Mouse (Mus musculus) liver, adult 2 months (tissue): ENCODE measurements at regions not wholly inside any gene's neighbourhood (a gene's known extent, or its start where the extent isn't known, plus 50 kb on each side); places are given as distances from the start of the nearest gene placed in this dataset.

Experiments used
- DNase-seq: peaks from one replicate; pipeline ENCODE4 v3.0.0-alpha.2; 2011; ENCODE audit warnings: low read depth, low spot score; ENCODE audit errors: extremely low read depth
- H3K27ac ChIP-seq: fragments of 200-500 bp; replicated peaks from 2 replicates; pipeline ENCODE4 v1.5.1; 2012; ENCODE audit warnings: low read depth, mild to moderate bottlenecking, control low read depth, inconsistent platforms, low read length; ENCODE audit not compliant: insufficient read depth
- H3K27me3 ChIP-seq: fragments of 200-500 bp; 2 replicates; pipeline ENCODE4 v1.6.1; 2012; ENCODE audit warnings: mild to moderate bottlenecking, moderate library complexity, low read length, inconsistent platforms; ENCODE audit not compliant: control insufficient read depth, insufficient read depth
- H3K36me3 ChIP-seq: fragments of 200-500 bp; 2 replicates; pipeline ENCODE4 v1.6.1; 2012; ENCODE audit warnings: low read length, inconsistent platforms; ENCODE audit not compliant: control insufficient read depth, insufficient read depth
- H3K4me1 ChIP-seq: fragments of 200-500 bp; 2 replicates; pipeline ENCODE4 v1.6.1; 2011; ENCODE audit warnings: low read length; ENCODE audit not compliant: control insufficient read depth, insufficient read depth
- H3K4me3 ChIP-seq: fragments of 200-500 bp; 2 replicates; pipeline ENCODE4 v1.5.1; 2011; ENCODE audit warnings: low read depth, mild to moderate bottlenecking, control low read depth, low read length, moderate library complexity; ENCODE audit not compliant: insufficient read depth
- H3K79me2 ChIP-seq: fragments of 200-500 bp; 2 replicates; pipeline ENCODE4 v1.6.1; 2012; ENCODE audit warnings: inconsistent platforms, mild to moderate bottlenecking, low read length, moderate library complexity; ENCODE audit not compliant: control insufficient read depth, insufficient read depth
- H3K9ac ChIP-seq: fragments of 200-500 bp; 2 replicates; pipeline ENCODE4 v1.6.1; 2012; ENCODE audit warnings: low read depth, mild to moderate bottlenecking, control low read depth, inconsistent platforms, low read length
- CTCF ChIP-seq: fragments of 200-500 bp; IDR thresholded peaks from 2 replicates; pipeline ENCODE4 v1.5.1; 2011; ENCODE audit warnings: low read depth, low read length, control low read depth
- POLR2A ChIP-seq: fragments of 200-500 bp; IDR thresholded peaks from 2 replicates; pipeline ENCODE4 v1.6.1; 2011; ENCODE audit warnings: low read length, control low read depth; ENCODE audit not compliant: insufficient read depth; ENCODE audit errors: extremely low read depth
- whole genome bisulfite sequencing: fragments of 180-500 bp; shearing (Covaris S2); methylation state at CpG from one replicate; pipeline ENCODE4 v1.1.7; 2018; 5-methylcytosine and 5-hydroxymethylcytosine counted together

DNA sequence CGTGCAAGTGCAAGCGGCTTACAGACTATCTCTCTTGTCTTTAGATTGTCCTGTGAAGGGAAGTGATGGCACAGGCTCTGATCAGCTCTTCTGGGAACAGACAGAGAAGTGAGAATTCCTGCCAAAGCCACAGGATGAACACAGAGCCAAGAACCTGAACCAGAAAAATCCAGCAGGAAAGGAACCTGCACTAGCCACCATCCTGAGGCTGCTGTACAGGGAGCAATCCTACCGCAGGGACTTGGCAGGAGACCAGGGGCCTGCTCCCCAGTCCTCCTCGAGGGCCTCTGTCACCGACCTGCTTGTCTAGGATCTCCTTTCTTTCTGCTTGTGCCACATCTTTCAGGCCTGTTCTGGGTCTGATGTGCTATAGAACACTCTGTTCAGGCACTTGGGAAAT lies 65.0 kb upstream of the Polg start:
- H3K36me3 ChIP-seq = no peaks in the 10 kb centered on the region
- WGBS = 26% methylated on average over 5 of the region's 5 CpGs
- no peak for DNase-seq
- no peak overlapping the region for H3K9ac ChIP-seq
- peaks cover 16% of the 10 kb centered on the region; the same call in 1 of the 2 replicates for H3K27me3 ChIP-seq
- H3K4me1 ChIP-seq = no peaks in the 10 kb centered on the region
- H3K27ac ChIP-seq = no peak overlapping the region
- no peak for TF ChIP-seq POLR2A
- no peak for TF ChIP-seq CTCF
- no peaks in the 10 kb centered on the region for H3K79me2 ChIP-seq
- H3K4me3 ChIP-seq = no peak overlapping the region

DNA sequence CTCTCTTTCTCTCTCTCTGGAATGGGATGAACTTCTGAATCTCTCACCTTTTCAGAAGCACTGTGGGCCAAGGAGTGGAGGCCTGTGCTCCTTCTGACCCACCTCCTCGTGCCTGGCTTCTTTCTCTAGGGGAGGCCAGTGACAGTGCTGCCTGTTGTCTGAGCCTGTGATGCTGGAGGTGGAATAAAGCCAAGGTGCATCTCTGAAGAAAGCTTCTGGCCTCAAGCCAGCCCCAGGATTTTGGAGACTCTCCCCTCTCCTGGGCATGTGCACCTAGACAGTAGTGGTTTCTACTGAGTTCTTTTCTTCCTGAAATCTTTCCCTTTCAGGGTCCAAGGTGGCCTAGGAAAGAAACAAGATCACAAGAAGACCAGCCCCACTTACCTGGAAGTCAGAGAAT lies 63.3 kb upstream of the Polg start:
- H3K79me2 ChIP-seq = no peaks in the 10 kb centered on the region
- no peaks in the 10 kb centered on the region for H3K36me3 ChIP-seq
- no peak for DNase-seq
- no peak overlapping the region for H3K27ac ChIP-seq
- no peak for TF ChIP-seq CTCF
- TF ChIP-seq POLR2A = no peak
- H3K27me3 ChIP-seq = peaks cover 8% of the 10 kb centered on the region; the same call in 1 of the 2 replicates
- no peaks in the 10 kb centered on the region for H3K4me1 ChIP-seq
- 22% methylated on average over 1 of the region's 1 CpGs for WGBS
- H3K4me3 ChIP-seq = no peak overlapping the region
- no peak overlapping the region for H3K9ac ChIP-seq

DNA sequence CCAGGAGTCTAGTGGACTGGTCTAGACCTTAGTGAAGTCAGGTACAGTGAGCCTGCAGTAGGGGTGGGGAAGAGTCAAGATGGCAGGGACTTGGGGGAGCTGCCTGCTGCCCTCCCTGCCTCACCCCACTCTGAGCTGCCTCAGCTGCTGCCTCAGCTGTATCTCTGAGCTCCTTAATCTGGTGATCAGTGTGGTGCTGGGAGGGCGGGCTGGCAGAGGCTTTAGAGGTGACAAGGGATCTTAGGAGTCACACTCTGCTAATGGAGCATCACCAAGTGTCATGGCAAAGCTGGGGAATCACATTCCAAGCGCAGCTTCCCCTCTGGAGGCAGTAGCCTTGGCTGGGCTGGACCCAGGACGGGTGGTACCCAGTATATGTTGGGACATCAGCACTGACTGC lies 61.8 kb upstream of the Polg start:
- H3K27me3 ChIP-seq = peaks cover 8% of the 10 kb centered on the region; the same call in 1 of the 2 replicates
- H3K4me1 ChIP-seq = no peaks in the 10 kb centered on the region
- H3K79me2 ChIP-seq = no peaks in the 10 kb centered on the region
- no peak overlapping the region for H3K9ac ChIP-seq
- TF ChIP-seq POLR2A (no peak), CTCF (no peak)
- H3K4me3 ChIP-seq = no peak overlapping the region
- no peaks in the 10 kb centered on the region for H3K36me3 ChIP-seq
- H3K27ac ChIP-seq = no peak overlapping the region
- 36% methylated on average over 3 of the region's 3 CpGs for WGBS
- DNase-seq = no peak

DNA sequence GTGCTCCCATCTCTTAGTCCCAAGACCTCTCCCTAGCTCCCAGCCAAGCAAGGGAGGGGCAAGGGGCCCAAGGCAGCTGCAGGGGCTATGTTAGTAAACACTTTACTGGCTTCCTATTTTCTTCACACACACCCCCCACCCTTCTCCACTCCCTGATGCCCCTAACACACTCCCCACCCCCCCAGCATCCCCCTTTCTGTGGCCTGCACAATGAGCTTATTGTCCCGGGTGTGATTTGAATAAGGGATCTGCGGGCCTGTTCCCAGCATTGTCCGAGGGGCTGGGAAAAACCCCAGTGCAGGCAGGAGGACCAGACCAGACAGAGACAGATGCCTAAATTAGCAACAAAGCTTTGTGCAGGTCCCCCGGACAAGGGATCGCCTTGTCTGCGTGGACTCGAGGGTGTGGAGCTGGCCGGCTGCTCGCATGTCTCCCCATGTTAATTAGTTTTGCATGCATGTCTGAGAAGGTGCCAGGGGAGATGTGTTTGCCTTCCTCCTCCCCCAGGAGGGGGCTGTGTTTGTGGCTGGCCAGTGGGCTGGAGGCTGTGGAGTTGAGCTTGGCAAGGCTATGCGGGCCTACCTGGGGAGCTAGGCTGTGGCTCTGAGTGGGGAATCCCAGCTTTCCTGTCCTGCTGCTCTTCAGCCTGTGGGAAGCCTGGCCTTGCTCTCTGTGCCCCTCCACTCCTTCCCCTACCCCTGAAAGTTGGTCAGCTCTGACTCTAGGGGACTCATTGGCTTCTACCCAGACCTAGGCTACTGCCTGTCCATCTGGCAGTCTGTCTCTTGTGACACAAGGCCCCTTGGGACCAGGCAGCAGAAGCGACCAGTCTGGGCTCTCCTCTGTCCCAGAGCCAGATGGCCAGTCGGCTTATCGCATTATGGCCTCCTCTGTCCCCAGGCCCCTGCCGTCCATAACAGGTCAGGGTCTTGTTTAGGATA lies 59.8 kb upstream of the Polg start:
- 68% methylated on average over 14 of the region's 14 CpGs for WGBS
- no peaks in the 10 kb centered on the region for H3K27me3 ChIP-seq
- no peak overlapping the region for H3K4me3 ChIP-seq
- TF ChIP-seq POLR2A = no peak
- no peak for TF ChIP-seq CTCF
- H3K36me3 ChIP-seq = no peaks in the 10 kb centered on the region
- H3K79me2 ChIP-seq = no peaks in the 10 kb centered on the region
- H3K9ac ChIP-seq = no peak overlapping the region
- no peak for DNase-seq
- no peak overlapping the region for H3K27ac ChIP-seq
- H3K4me1 ChIP-seq = no peaks in the 10 kb centered on the region

DNA sequence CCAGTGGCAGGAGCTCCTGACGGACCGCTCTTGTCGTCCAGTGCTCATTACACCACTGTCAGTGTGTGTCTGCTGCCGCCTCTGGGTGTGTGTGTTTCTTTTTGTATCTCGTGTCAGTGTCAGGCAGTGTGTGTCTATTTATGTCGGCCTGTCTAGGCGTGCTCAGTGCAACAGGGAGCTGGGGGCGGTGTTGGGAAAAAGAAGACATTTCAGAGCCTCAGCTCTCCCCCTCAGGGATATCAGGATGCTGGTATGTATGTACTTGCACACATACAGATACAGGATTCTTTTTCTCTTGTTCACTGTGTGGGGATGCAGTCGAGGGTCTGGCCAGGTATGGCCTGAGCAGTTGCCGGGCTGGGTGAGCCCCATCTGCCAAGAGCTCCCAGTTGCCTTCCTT lies 58.8 kb upstream of the Polg start:
- Histone ChIP-seq H3K4me3 (no peak overlapping the region), H3K4me1 (no peaks in the 10 kb centered on the region), H3K27me3 (no peaks in the 10 kb centered on the region), H3K79me2 (no peaks in the 10 kb centered on the region), H3K27ac (no peak overlapping the region), H3K9ac (no peak overlapping the region), H3K36me3 (no peaks in the 10 kb centered on the region)
- 79% methylated on average over 10 of the region's 10 CpGs for WGBS
- no peak for DNase-seq
- TF ChIP-seq POLR2A (no peak), CTCF (no peak)

DNA sequence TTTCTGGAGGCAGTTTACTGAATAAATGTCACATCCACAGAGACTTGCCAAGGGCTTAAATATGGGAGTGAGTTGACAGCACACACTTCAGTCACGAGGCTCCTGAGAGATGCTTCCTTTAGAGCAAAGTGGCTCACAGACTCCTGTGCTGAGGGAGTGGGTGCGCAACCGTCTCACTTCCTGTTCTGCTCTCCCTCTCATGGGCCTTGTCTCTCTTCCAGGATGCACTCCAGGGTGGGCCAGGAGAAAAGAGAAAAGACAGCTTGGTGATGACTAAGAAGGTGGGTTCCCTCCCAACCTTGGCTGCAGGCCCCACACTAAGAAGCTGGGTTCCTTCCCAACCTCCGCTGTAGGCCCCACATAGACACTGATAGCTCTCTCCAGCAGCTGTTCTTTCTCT lies 57.5 kb upstream of the Polg start:
- H3K36me3 ChIP-seq = no peaks in the 10 kb centered on the region
- 74% methylated on average over 4 of the region's 4 CpGs for WGBS
- no peaks in the 10 kb centered on the region for H3K4me1 ChIP-seq
- no peaks in the 10 kb centered on the region for H3K79me2 ChIP-seq
- no peaks in the 10 kb centered on the region for H3K27me3 ChIP-seq
- TF ChIP-seq POLR2A (no peak), CTCF (no peak)
- no peak overlapping the region for H3K9ac ChIP-seq
- no peak overlapping the region for H3K4me3 ChIP-seq
- no peak for DNase-seq
- no peak overlapping the region for H3K27ac ChIP-seq
